Mouse (Mus musculus) embryo, embryonic 10.5 days (tissue): ENCODE measurements around the gene Gpr68.
A peak's percentile ranks its signal among the peaks of the same experiment; 100 is the strongest.

Experiments
- DNase-seq: peaks from one replicate; pipeline ENCODE4 v3.0.0-alpha.2; 2015; ENCODE audit warnings: low spot score

Gene Gpr68

DNA sequence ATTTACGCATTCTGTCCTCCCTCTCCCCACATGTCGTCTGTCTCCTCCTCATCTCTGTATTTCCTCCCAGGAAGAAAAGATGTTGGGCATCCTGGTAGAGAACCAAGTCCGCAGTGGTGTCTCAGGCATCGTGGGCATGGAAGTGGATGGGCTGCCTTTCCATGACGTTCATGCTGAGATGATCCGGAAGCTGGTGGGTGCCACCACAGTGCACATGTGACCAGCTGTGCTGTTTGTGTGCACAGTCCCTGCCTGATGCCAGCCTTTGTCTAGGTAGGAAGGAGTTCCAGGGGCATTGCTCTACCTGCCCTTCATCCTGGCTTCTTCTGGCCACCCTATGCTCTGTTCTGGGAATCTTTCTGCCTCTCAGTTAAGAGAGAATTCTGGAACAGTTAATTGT, 36.8 kb downstream of the Gpr68 start:
- DNase-seq = no peak

DNA sequence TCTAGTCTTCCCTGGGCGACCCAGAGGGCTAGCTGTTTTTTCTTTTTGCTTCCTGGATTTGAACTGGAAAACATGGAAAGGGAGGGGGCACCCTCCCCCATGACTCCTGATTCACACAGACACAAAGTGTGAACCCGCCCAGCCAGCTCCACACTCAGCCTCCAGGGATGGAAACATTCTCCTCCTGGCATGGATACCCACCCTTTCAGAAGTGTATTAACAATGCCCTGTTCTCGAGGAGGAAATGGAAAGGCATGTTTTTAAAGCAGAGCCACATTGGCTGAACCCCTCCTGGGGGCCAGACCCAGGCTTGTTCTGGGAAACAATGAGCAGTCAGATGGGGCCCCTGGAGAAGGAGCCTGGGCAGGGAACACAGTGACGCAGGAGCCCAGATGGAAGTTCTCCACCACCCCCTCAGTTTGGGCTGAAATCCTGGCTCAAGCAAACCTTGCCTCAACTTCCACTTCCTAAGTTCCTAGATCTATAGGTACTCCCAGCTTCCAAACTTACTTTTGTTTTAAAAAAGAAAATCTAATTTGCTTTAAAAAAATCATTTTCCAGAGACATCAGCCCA, 39.9 kb downstream of the Gpr68 start:
- DNase-seq = no peak

DNA sequence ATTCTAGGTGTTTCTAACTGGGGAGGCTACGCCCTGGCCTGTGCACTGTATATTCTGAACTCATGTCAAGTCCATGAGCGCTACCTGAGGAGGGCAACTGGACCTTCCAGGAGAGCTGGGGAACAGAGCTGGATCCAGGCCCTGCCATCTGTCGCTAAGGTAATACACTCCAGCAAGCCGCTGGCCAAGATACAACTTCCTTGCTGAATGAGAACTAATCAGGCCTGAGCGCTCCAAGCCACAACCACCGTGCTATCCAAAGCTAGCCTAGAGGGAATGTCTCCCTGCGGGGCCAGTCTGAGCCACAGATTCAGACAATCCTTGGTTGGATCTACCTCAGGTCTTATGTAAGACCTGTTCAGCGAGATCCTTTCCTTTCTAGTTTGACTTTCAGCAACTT, 40.9 kb downstream of the Gpr68 start:
- DNase-seq = no peak

DNA sequence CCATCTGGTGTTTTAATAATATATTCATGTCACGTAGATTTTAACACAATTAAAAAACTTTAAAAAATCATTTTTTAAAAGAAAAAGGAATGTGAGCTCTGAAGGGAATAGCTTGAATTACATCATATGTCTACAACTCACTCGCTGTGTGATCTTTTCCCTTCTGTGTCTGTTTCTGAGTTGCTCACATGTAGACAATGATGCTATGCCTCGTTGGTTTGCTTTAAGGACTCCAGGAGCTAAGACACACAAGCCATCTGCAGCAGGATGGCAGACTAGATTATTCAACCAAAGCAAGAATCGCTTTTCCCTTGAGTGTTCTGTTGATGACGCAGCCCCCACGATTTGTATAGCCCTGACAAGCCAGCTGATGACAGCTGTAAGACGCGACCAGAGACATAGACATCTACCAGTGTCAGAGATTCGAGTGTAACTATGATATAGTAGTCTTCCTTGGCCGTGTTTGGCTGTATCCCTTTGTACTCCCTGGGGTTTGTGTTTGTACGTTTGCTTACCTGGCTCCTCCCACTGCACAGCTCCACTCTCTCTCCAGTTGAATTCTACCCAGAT, 42.4 kb downstream of the Gpr68 start:
- DNase-seq = no peak

DNA sequence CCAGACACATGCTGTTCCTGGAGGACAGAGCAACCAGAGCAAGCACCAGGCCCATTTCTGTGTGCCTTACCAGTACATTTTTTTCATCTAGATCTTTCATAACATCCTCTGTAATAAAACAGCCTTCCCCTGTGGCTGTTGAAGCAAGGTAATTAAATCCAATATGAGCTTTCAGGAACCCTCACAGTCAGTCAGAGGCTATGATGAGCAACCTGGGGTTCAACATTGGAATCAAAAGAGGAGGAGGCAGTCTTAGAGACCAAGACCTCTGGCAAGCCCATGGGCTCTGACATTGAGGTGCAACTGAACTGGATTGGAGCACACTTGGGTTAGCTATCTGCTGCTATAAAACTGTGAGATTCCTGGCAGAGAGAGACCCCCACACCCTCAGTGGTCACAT, 42.9 kb downstream of the Gpr68 start:
- no peak for DNase-seq

DNA sequence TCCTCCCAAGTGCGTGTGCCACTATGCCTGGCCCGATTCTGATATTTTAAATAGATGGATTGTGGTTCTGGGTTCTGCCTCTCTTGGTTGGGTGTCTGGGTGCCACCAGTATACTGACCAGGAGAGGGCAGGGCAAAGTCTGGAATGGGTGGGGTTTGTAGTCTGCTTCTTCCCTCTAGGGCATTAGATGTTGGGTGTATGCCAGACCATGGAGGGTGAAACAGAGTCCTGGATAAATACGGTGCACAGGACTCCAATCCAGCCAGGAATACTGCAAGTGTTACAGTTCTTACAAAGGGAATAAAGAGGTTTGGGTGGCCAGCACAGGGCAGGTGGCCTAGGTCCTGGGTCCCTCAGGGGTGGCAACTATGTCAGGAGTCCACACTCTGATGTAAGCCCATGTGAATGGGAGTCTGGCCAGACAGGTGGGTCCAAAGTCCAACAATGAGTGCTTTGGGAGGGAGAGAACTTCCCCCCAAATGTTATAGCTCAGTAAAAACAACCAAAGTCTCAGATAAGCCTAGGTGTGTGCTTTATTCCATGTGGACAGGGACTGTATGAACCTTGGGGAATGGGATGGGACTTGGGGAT, 45.0 kb downstream of the Gpr68 start:
- DNase-seq = no peak

DNA sequence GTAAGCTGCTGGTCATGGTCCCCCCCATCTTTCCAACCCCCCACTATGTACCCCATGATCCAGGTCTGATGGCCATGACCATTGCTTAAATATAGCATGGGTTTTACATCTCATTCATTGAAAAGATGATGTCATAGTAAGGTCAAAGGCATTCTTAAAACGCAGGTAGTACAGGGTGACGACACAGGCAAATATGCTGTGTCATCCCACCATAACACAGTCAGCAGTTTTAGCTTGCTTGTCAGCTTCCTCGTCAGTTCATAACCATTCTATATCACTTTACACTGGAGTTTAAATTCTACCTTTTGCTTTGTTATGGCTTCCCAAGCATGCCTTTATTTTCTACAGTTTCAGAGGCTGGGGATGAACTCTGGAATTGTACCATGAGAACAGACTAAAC, 45.7 kb downstream of the Gpr68 start:
- no peak for DNase-seq

DNA sequence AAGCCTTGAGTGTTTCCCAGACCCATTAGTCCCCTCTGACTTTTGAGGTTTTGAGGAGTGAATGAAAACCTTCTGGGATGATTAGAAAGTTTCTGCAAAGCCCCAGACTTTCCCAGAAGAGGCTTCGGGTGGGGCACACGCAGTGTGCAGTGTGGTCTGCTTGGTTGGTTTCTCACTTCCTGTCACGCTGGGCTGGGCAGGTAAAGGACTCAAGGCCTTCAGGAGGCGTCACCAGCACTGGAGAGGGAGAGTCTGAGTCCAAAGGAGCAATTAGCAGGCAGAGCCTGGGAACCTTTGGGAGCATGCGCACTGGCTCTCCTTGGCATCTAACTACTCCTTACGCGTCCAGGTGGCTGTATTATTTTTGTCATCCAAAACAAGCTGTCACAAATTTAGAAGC, 50.2 kb downstream of the Gpr68 start:
- DNase-seq = no peak

DNA sequence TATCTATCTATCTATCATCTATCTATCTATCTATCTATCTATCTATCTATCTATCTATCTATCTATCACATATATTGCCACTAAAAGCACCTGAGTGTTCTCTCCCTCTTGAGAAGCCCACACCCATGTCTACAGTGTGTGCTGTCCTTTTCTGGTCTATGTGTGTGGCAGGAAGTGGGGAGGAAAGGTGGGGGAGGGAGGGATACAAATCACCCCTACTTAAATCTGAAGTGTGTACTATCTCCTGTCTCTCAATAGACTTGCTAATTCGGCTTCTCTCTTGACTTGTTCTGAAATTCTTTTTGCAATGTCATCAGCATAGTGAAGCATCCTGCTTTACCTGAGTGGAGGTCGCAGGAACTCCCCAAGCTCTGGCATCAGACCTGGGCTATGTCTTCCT, 51.7 kb downstream of the Gpr68 start:
- no peak for DNase-seq

DNA sequence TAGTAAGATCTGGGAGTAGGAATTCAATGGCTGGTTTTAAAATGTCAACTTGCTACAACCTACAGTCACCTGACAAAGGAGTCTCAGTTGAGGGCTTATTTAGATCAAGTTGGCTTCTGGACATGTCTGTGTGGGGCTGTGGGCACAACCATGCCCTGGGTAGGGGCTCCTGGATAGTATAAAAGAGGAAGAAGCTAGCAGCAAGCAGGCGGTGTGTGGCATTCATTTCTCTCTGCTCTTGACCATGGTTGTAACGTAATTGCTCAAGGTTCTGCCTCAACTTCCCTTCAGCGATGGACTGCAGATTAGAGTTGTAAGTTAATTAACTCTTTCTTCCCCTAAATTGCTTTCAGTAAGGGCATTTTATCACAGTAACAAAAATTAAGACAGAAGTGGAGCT, 55.6 kb downstream of the Gpr68 start:
- no peak for DNase-seq

DNA sequence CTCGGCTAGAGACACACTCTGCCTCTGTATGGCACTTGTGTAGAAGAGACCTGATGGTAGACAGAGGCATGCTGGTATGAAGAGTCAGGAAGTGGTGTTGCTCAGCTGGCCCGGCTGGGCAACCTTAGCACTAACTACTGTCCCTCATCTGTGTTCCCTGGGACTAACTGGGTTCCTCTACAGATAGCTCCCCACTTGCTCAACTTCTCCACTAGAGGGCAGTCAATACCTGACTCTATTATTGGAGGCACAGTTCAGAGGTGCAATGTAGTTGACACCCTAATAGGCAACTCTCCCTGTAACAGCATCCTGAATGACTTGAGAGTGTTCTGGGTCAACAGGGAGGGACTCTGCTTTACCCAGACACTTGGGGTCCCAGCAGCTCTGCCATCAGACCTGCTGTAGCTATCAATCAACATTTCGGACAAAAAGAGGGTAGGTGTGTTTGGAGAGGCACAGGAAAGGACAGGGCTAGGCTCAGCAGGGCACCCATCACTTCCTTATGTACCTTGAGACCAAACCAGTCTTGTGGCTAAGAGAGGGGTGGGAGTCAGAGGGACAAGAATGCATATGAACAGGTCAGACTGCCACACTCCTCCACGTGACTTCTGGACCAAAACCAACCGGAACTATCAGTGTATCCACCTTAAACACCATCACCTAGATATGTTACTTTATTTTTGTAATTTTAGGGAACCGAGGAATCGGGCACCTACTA, 58.4 kb downstream of the Gpr68 start:
- DNase-seq = peak; percentile 84

DNA sequence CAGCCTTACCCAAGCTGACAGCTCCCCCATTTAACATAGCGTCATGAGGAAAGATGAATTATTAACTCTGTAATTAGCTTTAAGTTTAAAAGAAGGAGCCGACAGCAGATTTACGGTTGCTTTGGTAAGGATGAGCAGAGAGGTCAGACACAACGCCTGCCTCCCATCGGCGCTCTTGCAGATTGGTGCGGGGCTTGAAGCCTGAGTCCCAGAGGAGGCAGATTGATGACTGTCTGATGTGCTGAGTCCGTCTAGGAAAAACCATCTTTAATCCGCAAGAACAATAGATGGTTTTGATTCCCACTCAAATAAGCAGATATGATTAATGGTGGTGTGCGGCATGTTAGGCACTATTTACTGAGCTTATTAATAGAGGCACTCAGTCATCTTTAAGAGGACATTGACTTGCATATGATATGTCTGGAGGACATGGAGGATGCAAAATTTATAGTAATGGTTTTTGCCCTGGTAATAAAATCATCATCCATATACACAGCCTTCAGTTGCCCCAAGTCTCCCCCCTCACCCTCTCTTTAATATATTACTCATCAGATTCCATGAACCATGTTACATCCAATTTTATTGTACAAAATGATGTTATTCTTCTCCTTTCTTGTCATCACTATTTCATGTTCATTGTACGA, 60.4 kb downstream of the Gpr68 start:
- DNase-seq = peak; percentile 18

DNA sequence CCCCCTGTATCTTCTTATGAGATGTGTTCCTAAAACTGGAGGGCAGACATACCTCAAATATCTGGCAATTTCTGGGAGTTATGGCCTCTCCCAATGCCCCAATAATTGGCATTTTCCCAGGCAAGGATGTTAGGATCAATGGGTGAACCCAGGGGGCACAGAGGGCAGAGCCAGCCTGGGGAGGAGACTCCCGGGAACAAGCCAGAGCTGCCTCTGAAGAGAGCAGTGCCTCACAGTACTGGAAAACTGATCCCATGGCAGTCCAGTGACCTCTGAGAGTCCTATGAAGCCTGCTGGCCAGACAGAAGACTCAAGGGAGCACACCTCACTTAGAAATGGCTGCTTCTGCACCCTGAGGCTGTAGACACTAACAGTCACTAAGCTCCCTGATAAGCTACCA, 61.4 kb downstream of the Gpr68 start:
- DNase-seq = no peak

DNA sequence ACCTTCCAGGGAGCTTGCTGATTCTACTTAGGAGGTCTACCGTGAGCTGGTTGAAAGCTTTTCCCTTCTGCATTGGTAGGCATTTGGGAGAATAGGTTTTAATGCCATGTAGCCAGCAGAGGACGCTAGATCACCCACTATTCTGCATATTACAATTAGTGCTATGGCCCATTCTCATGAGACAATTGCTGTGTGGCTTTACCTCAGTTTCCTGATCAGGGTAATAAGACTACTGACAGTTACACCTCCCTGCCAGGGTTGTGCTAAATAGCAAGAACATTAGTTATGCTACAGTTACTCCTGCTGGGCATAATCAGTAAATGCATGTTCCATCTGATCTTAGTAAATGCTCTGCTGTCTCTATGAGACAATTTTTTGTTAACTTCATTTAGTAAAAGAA, 62.2 kb downstream of the Gpr68 start:
- no peak for DNase-seq

DNA sequence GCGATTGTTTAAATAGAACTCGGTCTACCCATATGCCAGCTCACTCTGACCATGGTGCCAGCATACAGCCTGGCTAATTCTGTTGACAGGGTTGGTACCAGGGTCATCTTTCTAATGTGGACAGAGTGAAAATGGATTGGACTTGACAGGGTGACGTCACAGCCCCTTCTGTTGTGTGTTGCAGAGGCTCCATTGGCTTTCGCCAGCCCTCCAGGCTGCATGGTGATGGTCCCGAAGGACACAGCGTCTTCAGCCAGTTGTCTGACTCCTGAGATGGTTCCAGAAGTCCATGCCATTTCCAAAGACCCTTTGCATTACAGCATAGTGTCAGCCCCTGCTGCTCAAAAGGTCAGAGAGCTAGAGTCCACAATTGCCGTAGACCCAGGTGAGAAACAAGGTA, 63.5 kb downstream of the Gpr68 start:
- no peak for DNase-seq

DNA sequence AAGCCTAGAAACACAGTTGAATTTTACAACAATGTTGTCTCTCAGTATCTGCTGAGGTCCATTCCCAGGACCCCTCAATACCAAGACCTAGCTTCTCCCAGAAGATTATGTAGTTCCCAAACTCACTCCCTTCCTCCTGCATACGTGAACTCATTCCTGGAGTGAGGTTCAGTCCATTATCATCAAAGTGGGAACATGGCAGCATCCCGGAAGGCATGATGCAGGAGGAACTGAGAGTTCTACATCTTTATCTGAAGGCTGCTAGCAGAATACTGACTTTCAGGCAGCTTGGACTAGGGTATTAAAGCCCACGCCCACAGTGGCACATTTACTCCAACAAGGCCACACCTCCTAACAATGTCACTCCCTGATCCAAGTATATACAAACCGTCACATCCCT, 64.8 kb downstream of the Gpr68 start:
- no peak for DNase-seq

DNA sequence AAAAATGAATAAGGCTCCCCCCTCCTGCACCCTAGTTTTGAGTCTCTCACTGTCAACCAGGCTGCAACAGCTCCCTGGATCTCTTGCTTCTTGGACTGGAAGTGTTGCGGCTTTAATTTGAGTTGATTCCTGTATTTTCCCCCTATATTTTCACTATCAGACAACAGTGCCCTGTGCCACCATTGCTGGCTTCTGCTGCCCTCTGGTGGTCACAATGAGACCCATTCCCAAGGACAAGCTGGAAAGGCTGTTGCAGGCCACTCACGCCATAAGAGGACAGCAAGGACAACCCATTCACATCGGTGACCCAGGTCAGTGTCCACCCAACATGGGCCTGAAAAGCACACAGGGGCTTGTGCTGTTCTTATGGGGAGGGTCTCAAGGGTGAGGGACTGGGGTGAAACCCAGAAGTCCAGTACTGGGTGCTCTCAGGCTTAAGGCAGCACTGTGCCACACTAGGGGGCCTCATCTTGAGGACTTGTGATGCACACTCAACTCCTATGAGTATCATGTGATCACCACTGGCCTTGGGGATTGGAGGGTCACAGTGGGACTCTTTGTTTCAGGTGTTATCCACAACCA, 66.7 kb downstream of the Gpr68 start:
- DNase-seq = peak; percentile 88

DNA sequence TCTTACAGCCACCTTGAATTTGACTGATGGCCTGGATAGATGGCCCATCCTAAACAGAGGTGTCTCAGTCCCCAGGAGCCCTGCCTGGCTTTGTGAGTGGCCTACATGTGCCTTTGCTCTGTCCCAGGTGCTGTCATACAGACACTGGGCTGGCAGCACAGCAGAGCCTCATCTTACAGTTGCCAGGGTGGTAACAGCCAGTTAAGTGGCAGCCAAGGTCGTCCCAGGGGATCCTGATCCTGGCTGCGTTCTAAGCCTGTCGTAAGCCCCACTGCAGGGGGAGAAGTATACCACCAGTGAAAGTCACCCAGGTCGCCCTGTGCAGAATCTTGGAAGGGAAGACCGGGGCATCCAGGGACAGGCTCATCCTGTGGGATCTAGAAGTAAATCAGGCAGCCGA, 68.1 kb downstream of the Gpr68 start:
- DNase-seq = no peak

DNA sequence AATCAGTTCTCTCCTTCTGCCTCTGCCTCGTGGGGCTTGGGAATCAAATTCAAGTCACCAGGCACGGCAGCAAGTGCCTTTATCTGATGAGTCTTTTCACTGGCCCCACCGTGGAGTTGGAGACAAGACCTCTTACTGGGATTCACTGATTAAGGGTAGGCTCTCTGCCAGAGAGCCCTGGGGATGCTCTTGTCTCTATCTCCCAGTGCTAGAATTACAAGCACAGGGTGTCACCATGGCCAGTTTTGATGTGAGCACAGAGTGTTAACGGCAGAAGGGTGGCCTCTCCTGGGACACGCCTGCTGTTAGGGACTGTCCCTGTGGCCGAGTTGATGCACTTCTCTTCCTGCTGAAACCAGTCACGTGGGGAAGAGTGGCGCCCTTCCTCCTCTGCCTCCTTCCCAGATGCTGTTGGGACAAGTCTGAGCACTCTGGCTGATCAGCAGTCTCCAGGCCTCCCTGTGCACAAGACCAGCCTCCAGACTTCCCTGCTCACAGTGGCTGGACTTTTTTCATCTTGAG, 68.9 kb downstream of the Gpr68 start:
- no peak for DNase-seq

DNA sequence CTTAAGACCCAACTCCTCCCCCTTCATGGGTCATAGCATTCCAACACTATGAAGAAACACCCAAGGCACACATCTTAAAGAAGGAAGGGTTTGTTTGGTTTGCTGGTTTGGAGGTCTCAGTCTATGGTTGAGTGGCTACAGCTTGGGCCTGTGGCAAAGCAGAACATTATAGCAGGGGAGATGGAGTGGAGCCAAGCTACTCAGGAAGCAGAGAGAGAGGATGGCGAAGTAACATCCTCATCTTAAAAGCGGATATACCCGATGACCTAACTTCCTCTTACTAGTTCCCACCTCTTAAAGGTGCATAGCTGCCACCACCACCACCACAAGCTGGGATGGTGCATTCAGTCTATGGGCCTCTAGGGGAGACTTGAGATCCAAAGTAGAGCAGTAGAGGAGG, 70.8 kb downstream of the Gpr68 start:
- no peak for DNase-seq

DNA sequence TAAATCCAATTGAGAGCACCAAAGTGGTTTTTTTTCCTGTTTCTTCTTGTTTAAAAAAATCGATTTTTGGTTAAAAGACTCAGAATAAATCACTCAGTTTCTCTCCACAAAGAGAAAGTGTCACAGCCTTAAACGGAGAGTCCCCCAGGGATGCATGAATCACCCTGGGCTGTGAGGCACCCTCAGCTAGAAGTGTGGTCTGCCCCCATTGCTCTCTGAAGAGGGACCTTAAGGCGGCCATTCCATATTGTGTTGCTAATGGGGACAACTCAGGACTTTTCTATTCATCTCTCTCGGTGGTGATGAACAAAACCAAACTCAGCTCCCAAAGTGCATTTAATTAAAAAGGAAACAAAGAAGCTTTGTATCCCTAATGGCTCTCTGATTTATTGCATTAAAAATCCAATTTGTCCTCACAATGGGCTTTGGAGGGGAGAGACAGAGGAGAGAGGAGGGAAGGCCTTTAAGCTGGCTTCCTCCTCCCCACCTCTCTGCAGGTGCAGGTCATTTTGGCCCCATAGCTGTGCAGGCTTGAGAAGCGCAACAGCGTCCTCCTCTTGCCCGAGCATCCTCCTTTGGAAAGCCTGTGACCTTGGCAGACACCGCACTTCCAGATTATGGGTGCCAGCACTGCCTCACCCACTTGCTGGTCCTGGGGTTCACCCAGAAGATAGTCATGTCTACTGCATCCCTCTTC, 76.2 kb downstream of the Gpr68 start:
- DNase-seq = peak; percentile 37

DNA sequence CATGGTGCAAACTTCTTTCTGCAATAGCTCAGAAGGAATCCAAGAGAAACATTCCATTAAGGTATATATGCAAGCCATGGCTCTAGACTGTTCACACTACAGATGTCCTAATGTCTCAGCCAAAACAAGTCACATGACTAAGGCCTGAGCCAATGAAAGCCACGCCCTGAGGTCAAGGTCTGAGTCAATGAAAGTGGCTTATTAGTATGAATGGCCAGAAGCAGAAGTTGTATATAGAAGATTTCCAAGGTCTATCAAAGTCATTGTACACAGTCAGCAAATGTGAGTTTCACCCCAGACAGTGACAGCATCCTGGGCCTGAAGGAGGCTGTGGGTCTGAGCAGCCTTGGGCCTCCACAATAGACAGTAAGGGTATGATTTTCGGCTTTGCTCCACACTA, 77.0 kb downstream of the Gpr68 start:
- DNase-seq = no peak
